Mouse (Mus musculus): ENCODE data around the gene Spin2c.

Gene Spin2c

GRCm38 (mm10) chrX:153831951-153832561, at the start of gene Spin2c:
Gene Spin2c, plus strand, starts transcription at chrX:153832225.
- peak; percentile 51 to 56 for DNase-seq

- no peak for DNase-seq
Measured at GRCm38 (mm10) chrX:153832606-153833005, 581 bp downstream of the Spin2c start.
